Mouse (Mus musculus) lung, postnatal 10 days (tissue): ENCODE results near the gene Minos1.
A peak's percentile ranks its signal among the peaks of the same experiment; 100 is the strongest.

ENCODE experiments used
- DNase-seq: peaks from one replicate; pipeline ENCODE4 v3.0.0; 2021

Gene Minos1

GRCm38 (mm10) chr4:139142985-139143384 lies 12.1 kb upstream of the Minos1 start:
- DNase-seq = no peak

- no peak for DNase-seq
These were observed 10.9 kb upstream of the Minos1 start for GRCm38 (mm10) chr4:139141785-139142184.

GRCm38 (mm10) chr4:139140267-139140666 lies 9.4 kb upstream of the Minos1 start:
- DNase-seq = no peak

- DNase-seq = no peak
These were observed 5.1 kb upstream of the Minos1 start for GRCm38 (mm10) chr4:139136011-139136410.

- no peak for DNase-seq
These were observed 2.2 kb upstream of the Minos1 start for GRCm38 (mm10) chr4:139133109-139133508.

GRCm38 (mm10) chr4:139131858-139132672 lies 1.2 kb upstream of the Minos1 start:
- DNase-seq = no peak

- peak; percentile 59 for DNase-seq
These were observed 860 bp downstream of the Minos1 start for GRCm38 (mm10) chr4:139129806-139130700.

- DNase-seq = no peak
These were observed 4.4 kb downstream of the Minos1 start for GRCm38 (mm10) chr4:139126475-139126874.

GRCm38 (mm10) chr4:139124940-139125339 lies 6.0 kb downstream of the Minos1 start:
- no peak for DNase-seq

GRCm38 (mm10) chr4:139122557-139122956 lies 8.4 kb downstream of the Minos1 start:
- DNase-seq = no peak

GRCm38 (mm10) chr4:139120998-139121397 lies 9.9 kb downstream of the Minos1 start:
- no peak for DNase-seq

- DNase-seq = no peak
These were observed 10.6 kb downstream of the Minos1 start for GRCm38 (mm10) chr4:139120281-139120814.

- no peak for DNase-seq
These were observed 14.4 kb downstream of the Minos1 start for GRCm38 (mm10) chr4:139116356-139117063.

GRCm38 (mm10) chr4:139115721-139116120 lies 15.2 kb downstream of the Minos1 start:
- peak; percentile 33 for DNase-seq

GRCm38 (mm10) chr4:139112482-139112881 lies 18.4 kb downstream of the Minos1 start:
- no peak for DNase-seq

GRCm38 (mm10) chr4:139111421-139111820 lies 19.5 kb downstream of the Minos1 start:
- no peak for DNase-seq

- DNase-seq = no peak
These were observed 20.1 kb downstream of the Minos1 start for GRCm38 (mm10) chr4:139110858-139111257.

GRCm38 (mm10) chr4:139105453-139105852 lies 25.5 kb downstream of the Minos1 start:
- DNase-seq = no peak

GRCm38 (mm10) chr4:139101546-139101945 lies 29.4 kb downstream of the Minos1 start:
- no peak for DNase-seq

- no peak for DNase-seq
These were observed 30.6 kb downstream of the Minos1 start for GRCm38 (mm10) chr4:139100326-139100725.

- peak; percentile 43 for DNase-seq
These were observed 34.7 kb downstream of the Minos1 start for GRCm38 (mm10) chr4:139096201-139096600.

GRCm38 (mm10) chr4:139095406-139095805 lies 35.5 kb downstream of the Minos1 start:
- peak; percentile 25 for DNase-seq

GRCm38 (mm10) chr4:139093196-139093530 lies 37.8 kb downstream of the Minos1 start:
- no peak for DNase-seq
